ENCODE assay signal across 12 mouse cellular contexts in genomic region chr6:52231885-52232567, GRCm38 (mm10). TPM values are rescaled to one million over a fixed set of nuclear protein-coding genes. Genes with fewer than 3 reads are reported as not detected.
DNase-seq lines count a peak whose midpoint lies in the region; ATAC-seq lines count a peak whose summit lies in the region.
"Had no signal": no experiment of that assay in that cellular context is flagged by ENCODE, and none has a peak within 500 bp of the region (broad histone marks: within the 10 kb centered on the region; RNA-seq: fewer than 3 reads in every experiment).

No protein-coding gene starts in this region.

- no peaks in the 10 kb centered on the region for H3K36me3 ChIP-seq in heart, embryonic 11.5 days (ENCODE audit: control insufficient read depth, insufficient read depth, low read length)
- H3K36me3 ChIP-seq: heart, embryonic 12.5 days had no signal

- no peak for ATAC-seq in heart, embryonic 11.5 days (replicated peaks; ENCODE audit: insufficient number of reproducible peaks, low FRiP score, low TSS enrichment)
- no peak for ATAC-seq in monocyte, adult 5-6 weeks (replicated peaks; ENCODE audit: insufficient number of reproducible peaks, low FRiP score, low TSS enrichment, poor library complexity, severe bottlenecking)

- no peaks in the 10 kb centered on the region for H3K9me3 ChIP-seq in heart, embryonic 11.5 days (replicated peaks; ENCODE audit: control insufficient read depth, low read length)
- H3K9me3 ChIP-seq: heart, embryonic 12.5 days had no signal

- DNase-seq in heart, adult 11 months = peak; percentile 87
- DNase-seq in urinary bladder, adult 2 months (ENCODE audit: low spot score) = peak; percentile 46
- DNase-seq in urinary bladder, postnatal 25 days (ENCODE audit: low spot score) = no peak
- peak; percentile 76 for DNase-seq in kidney, postnatal 14 days
- no peak for DNase-seq in ovary, postnatal 14 days (ENCODE audit: low spot score)
- no peak for DNase-seq in lung, postnatal 14 days

- H3K4me2 ChIP-seq in heart, embryonic 11.5 days = no peak overlapping the region
- H3K4me2 ChIP-seq: heart, embryonic 12.5 days had no signal

- H3K27ac ChIP-seq in heart, embryonic 11.5 days (ENCODE audit: low read depth, low read length) = no peak overlapping the region

- no peak overlapping the region for H3K4me3 ChIP-seq in heart, embryonic 11.5 days (ENCODE audit: low read depth, low read length)
- H3K4me3 ChIP-seq: heart, embryonic 12.5 days had no signal

- H3K27me3 ChIP-seq in heart, embryonic 11.5 days (ENCODE audit: control insufficient read depth, insufficient read depth, low read length) = peaks cover 95% of the 10 kb centered on the region

- H3K4me1 ChIP-seq in heart, embryonic 11.5 days (ENCODE audit: control insufficient read depth, insufficient read depth, low read length) = 0 out of 2 replicates have a peak, but pooled peaks cover 3% of the 10 kb centered on the region

- WGBS in heart, embryonic 11.5 days (ENCODE audit: insufficient replicate concordance) = 1% methylated on average over 18 of the region's 18 CpGs

- no peak overlapping the region for H3K9ac ChIP-seq in heart, embryonic 11.5 days (ENCODE audit: low read depth, low read length)
- H3K9ac ChIP-seq: heart, embryonic 12.5 days had no signal

RNA-seq across cellular contexts. Expression of gene Hoxa9, which starts 1.1 kb away (rescaled TPM):
- polyA plus RNA-seq in heart, embryonic 11.5 days (2014; fragmentation: Nextera tagmentation; extraction: Ambion mirVana) = 0.13 and 0.29 TPM in 2 replicates
- 48.1 and 60.0 TPM in 2 replicates for polyA plus RNA-seq in urinary bladder, adult 2 months (2012; rRNA removed)
- total RNA-seq in monocyte, adult 5-6 weeks (2017) = 0.29 TPM in 1 of 3 replicates, not detected in the others
- total RNA-seq: liver, adult 2 months had no signal

RNA-seq across cellular contexts. Expression of gene Hoxa10, which starts 8.6 kb away (rescaled TPM):
- polyA plus RNA-seq in heart, embryonic 11.5 days (2014; fragmentation: Nextera tagmentation; extraction: Ambion mirVana) = 0.20 and 0.97 TPM in 2 replicates
- polyA plus RNA-seq in urinary bladder, adult 2 months (2012; rRNA removed) = 79.4 and 93.6 TPM in 2 replicates
- total RNA-seq in monocyte, adult 5-6 weeks (2017) = 2.5 TPM in 1 of 3 replicates, not detected in the others
- total RNA-seq: liver, adult 2 months; megakaryocyte-erythroid progenitor cell, adult 5-6 weeks had no signal
- polyA plus RNA-seq: liver, adult 2 months had no signal

RNA-seq across cellular contexts. Expression of gene Hoxa7, which starts 10.4 kb away (rescaled TPM):
- polyA plus RNA-seq in heart, embryonic 11.5 days (2014; fragmentation: Nextera tagmentation; extraction: Ambion mirVana) = 0.49 TPM in 2 replicates
- 27.6 and 28.6 TPM in 2 replicates for polyA plus RNA-seq in urinary bladder, adult 2 months (2012; rRNA removed)
- total RNA-seq in monocyte, adult 5-6 weeks (2017) = not detected in 3 replicates
- total RNA-seq: liver, adult 2 months had no signal
- polyA plus RNA-seq: heart, embryonic 12.5 days had no signal

RNA-seq across cellular contexts. Expression of gene Hoxa11, which starts 13.6 kb away (rescaled TPM):
- not detected in 2 replicates for polyA plus RNA-seq in heart, embryonic 11.5 days (2014; fragmentation: Nextera tagmentation; extraction: Ambion mirVana)
- 25.4 and 29.2 TPM in 2 replicates for polyA plus RNA-seq in urinary bladder, adult 2 months (2012; rRNA removed)
- total RNA-seq in monocyte, adult 5-6 weeks (2017) = not detected in 3 replicates
- total RNA-seq: liver, adult 2 months; megakaryocyte-erythroid progenitor cell, adult 5-6 weeks had no signal
- polyA plus RNA-seq: heart, embryonic 12.5 days; large intestine, adult 2 months; liver, adult 2 months had no signal

RNA-seq across cellular contexts. Expression of gene Gm28308, which starts 18.9 kb away (rescaled TPM):
- not detected in 2 replicates for polyA plus RNA-seq in heart, embryonic 11.5 days (2014; fragmentation: Nextera tagmentation; extraction: Ambion mirVana)
- 0.88 and 1.2 TPM in 2 replicates for polyA plus RNA-seq in urinary bladder, adult 2 months (2012; rRNA removed)
- total RNA-seq in monocyte, adult 5-6 weeks (2017) = 5.6 TPM in 1 of 3 replicates, not detected in the others
- total RNA-seq: liver, adult 2 months; megakaryocyte-erythroid progenitor cell, adult 5-6 weeks had no signal
- polyA plus RNA-seq: heart, embryonic 12.5 days; liver, adult 2 months had no signal

Comparison
In these comparisons a context has a peak if more than half of its experiments do, and no peak if none do; other contexts are left out.
1. DNase-seq: peak in heart, adult 11 months (single experiment), urinary bladder, adult 2 months (single experiment) and kidney, postnatal 14 days (single experiment); none in urinary bladder, postnatal 25 days (single experiment), ovary, postnatal 14 days (single experiment) and lung, postnatal 14 days (single experiment).
2. RNA of gene Hoxa9, which starts 1.1 kb away (polyA plus RNA-seq): 48.1 to 60.0 TPM in urinary bladder, adult 2 months; 0.13 to 0.29 TPM in heart, embryonic 11.5 days; every median in the first group is over 10 times any median in the second.
3. RNA of gene Hoxa10, which starts 8.6 kb away (polyA plus RNA-seq): 79.4 to 93.6 TPM in urinary bladder, adult 2 months; 0.20 to 0.97 TPM in heart, embryonic 11.5 days; every median in the first group is over 10 times any median in the second.
4. RNA of gene Hoxa7, which starts 10.4 kb away (polyA plus RNA-seq): 27.6 to 28.6 TPM in urinary bladder, adult 2 months; 0.49 TPM in heart, embryonic 11.5 days; every median in the first group is over 10 times any median in the second.